Mouse (Mus musculus) liver, embryonic 14.5 days (tissue): ENCODE data around the gene Rfx4.

Experiments
- CTCF ChIP-seq: IDR thresholded peaks from 2 replicates; pipeline ENCODE4 v1.5.1; 2016; ENCODE audit warnings: antibody characterized with exemption, low read depth, control low read depth
- EP300 ChIP-seq: IDR thresholded peaks from 2 replicates; pipeline ENCODE4 v1.6.1; 2016; ENCODE audit warnings: antibody characterized with exemption, low read depth

- TF ChIP-seq CTCF (no peak), EP300 (no peak)
Observed at GRCm38 (mm10) chr10:84706543-84706942, 49.3 kb upstream of the Rfx4 start.
